Mouse (Mus musculus) hindbrain, postnatal 0 days (tissue): ENCODE data around the gene Tmem26. TPM values are rescaled to one million over a fixed set of nuclear protein-coding genes. Genes with fewer than 3 reads are reported as not detected.

Source experiments
- ATAC-seq: fragments of 200-750 bp; cut with Nextera tagmentation; 2 replicates; pipeline ENCODE4 v1.8.0; 2017; ENCODE audit warnings: mild to moderate bottlenecking, moderate TSS enrichment, moderate library complexity
- DNase-seq: peaks from one replicate; pipeline ENCODE4 v3.0.0-alpha.2; 2015; ENCODE audit warnings: low spot score
- H3K27ac ChIP-seq: fragments of 300-500 bp; sonication (generic); 2 replicates; pipeline ENCODE4 v1.5.1; 2014; ENCODE audit warnings: mild to moderate bottlenecking
- H3K27me3 ChIP-seq: fragments of 300-500 bp; sonication (generic); 2 replicates; pipeline ENCODE4 v1.6.1; 2014; ENCODE audit warnings: low read length, mixed read lengths; ENCODE audit not compliant: insufficient read depth
- H3K36me3 ChIP-seq: fragments of 300-500 bp; sonication (generic); 2 replicates; pipeline ENCODE4 v1.6.1; 2014; ENCODE audit warnings: low read length, mixed read lengths; ENCODE audit not compliant: insufficient read depth
- H3K4me1 ChIP-seq: fragments of 300-500 bp; sonication (generic); 2 replicates; pipeline ENCODE4 v1.6.1; 2014; ENCODE audit warnings: antibody characterized with exemption, low read length, mixed read lengths; ENCODE audit not compliant: insufficient read depth
- H3K4me2 ChIP-seq: fragments of 300-500 bp; sonication (generic); 2 replicates; pipeline ENCODE4 v1.6.1; 2014; ENCODE audit warnings: low read depth, mild to moderate bottlenecking, low read length, moderate library complexity, mixed read lengths
- H3K4me3 ChIP-seq: fragments of 300-500 bp; sonication (generic); 2 replicates; pipeline ENCODE4 v1.5.1; 2014; ENCODE audit warnings: low read length
- H3K9ac ChIP-seq: fragments of 300-500 bp; sonication (generic); replicated peaks from 2 replicates; pipeline ENCODE4 v1.6.1; 2014; ENCODE audit warnings: mild to moderate bottlenecking, low read length, moderate library complexity, mixed read lengths
- H3K9me3 ChIP-seq: fragments of 300-500 bp; sonication (generic); 2 replicates; pipeline ENCODE4 v1.6.1; 2016; ENCODE audit warnings: low read length, mixed read lengths
- CTCF ChIP-seq: IDR thresholded peaks from 2 replicates; pipeline ENCODE4 v1.5.1; 2016; ENCODE audit warnings: antibody characterized with exemption, control low read depth, low read depth
- WGBS: fragments of 180-500 bp; shearing (Covaris S2); extraction: QIAGEN DNeasy Blood & Tissue Kit; methylation state at CpG from one replicate; pipeline ENCODE4 v1.1.7; 2014; 5-methylcytosine and 5-hydroxymethylcytosine counted together
- polyA plus RNA-seq: library from polyadenylated mRNA; unstranded; fragments of >200 nt; fragmentation: Nextera tagmentation; extraction: Ambion mirVana; gene quantifications from 2 replicates; pipeline ENCODE4 v1.2.1, GENCODE M21; 2015
- total RNA-seq: library from RNA; depleted of rRNA; stranded (reverse); fragments of >200 nt; gene quantifications from 2 replicates; pipeline ENCODE4 v1.2.3, GENCODE M21; 2014

Gene Tmem26
- total and polyA plus RNA-seq, 2 experiments from 2014 or later: 4.7 to 6.6 TPM

DNA sequence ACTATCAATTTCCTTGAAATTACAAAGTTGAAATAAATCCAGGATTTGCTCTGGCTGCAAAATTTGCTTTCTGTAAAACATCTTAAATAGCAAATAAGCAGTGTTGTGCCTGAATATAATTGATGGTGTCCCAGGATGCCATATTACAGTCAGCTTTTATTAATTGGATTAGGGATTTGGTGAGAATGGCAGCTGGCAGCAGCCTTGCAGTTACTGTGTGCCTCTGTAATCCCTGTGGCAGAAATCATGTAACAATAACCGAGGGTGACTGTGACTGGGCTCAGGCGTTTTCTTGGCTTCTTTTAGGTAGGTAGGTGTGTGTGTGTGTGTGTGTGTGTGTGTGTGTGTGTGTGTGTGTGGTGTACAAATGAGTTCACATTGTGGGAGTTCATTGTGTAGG is 16.8 kb downstream of the Tmem26 start:
- Histone ChIP-seq H3K4me1 (no peaks in the 10 kb centered on the region), H3K9ac (no peak overlapping the region), H3K4me2 (no peak overlapping the region), H3K4me3 (no peak overlapping the region), H3K36me3 (no peaks in the 10 kb centered on the region), H3K9me3 (no peaks in the 10 kb centered on the region), H3K27ac (no peak overlapping the region), H3K27me3 (no peaks in the 10 kb centered on the region)
- ATAC-seq (no peak; the same call in 1 of the 2 replicates), DNase-seq (peak; percentile 31)
- TF ChIP-seq CTCF: no peak
- 44% methylated on average over 2 of the region's 2 CpGs for WGBS

DNA sequence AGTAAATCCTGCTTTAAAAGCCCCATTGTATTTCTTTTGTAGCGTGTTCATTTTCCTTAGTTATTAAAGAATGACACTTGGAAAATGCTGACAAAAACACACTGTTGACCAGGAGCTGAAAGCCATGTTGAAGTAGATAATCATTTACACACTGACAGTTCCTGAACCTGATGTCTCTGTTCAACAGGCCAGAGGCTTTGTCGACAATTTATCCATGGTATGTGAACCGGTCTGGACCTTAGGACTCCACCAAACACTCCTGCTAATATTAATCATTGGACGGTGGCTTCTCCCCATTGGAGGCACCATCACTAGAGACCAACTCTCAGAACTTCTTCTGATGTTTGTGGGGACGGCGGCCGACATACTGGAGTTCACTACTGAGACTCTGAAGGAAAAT is 27.5 kb downstream of the Tmem26 start:
- Histone ChIP-seq H3K4me3 (no peak overlapping the region), H3K27ac (no peak overlapping the region), H3K4me1 (no peaks in the 10 kb centered on the region), H3K36me3 (no peaks in the 10 kb centered on the region), H3K9ac (no peak overlapping the region), H3K27me3 (no peaks in the 10 kb centered on the region), H3K4me2 (no peak overlapping the region), H3K9me3 (no peaks in the 10 kb centered on the region)
- 76% methylated on average over 7 of the region's 7 CpGs for WGBS
- DNase-seq: no peak
- no peak for ATAC-seq
- TF ChIP-seq CTCF: no peak

GRCm38 (mm10) chr10:68759238-68759637 is 35.8 kb downstream of the Tmem26 start:
- no peak for ATAC-seq
- DNase-seq: peak; percentile 25
- no peak overlapping the region for H3K27ac ChIP-seq
- no peak overlapping the region for H3K9ac ChIP-seq
- H3K9me3 ChIP-seq: no peaks in the 10 kb centered on the region
- no peaks in the 10 kb centered on the region for H3K27me3 ChIP-seq
- H3K36me3 ChIP-seq: no peaks in the 10 kb centered on the region
- no peak overlapping the region for H3K4me3 ChIP-seq
- 51% methylated on average over 5 of the region's 5 CpGs for WGBS
- no peaks in the 10 kb centered on the region for H3K4me1 ChIP-seq
- no peak overlapping the region for H3K4me2 ChIP-seq
- TF ChIP-seq CTCF: peak; percentile 19; the same call in 1 of the 2 replicates

GRCm38 (mm10) chr10:68759789-68760188 is 36.3 kb downstream of the Tmem26 start:
- 43% methylated on average over 7 of the region's 7 CpGs for whole genome bisulfite sequencing
- Histone ChIP-seq H3K27me3 (no peaks in the 10 kb centered on the region), H3K9me3 (no peaks in the 10 kb centered on the region), H3K9ac (no peak overlapping the region), H3K27ac (no peak overlapping the region), H3K36me3 (no peaks in the 10 kb centered on the region), H3K4me3 (no peak overlapping the region), H3K4me2 (no peak overlapping the region), H3K4me1 (no peaks in the 10 kb centered on the region)
- no peak for TF ChIP-seq CTCF
- no peak for DNase-seq
- ATAC-seq: no peak

DNA sequence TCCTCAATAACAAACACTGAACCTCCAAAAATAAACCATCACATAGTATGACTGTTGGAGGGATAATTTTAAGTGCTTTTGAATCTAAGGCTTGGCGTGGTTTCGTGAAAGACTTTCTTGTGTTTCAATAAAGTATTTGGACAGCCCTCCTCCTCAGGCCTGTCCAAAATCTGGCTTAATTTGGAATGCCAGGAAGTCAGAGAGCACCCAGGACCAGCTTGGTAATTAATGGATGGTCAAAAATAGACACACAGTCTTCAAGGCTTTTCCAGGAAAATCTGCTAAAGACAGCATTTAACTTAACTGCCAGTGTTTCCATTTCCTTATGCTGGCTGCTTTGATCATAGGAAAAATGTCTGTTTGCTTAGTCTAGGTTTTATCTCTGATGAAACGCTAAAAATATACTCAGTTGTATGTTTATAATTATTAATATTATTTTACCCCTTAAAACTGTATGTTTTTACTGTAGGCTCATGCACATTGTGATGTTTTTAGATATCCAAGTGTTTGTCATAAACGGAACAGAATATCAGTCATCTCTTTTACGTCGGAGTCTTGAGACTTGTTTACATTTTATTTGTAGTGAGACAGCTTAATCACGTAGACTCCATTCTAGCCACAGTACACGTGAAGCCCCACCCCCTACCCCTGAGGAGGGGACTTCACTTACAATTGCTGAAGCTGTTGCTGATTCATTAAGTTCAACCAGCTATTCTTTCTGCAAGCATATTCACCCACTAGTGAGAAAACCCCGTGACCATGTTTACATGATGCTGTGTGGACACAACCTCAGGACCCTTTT is 57.8 kb downstream of the Tmem26 start:
- 79% methylated on average over 9 of the region's 9 CpGs for WGBS
- Histone ChIP-seq H3K4me3 (no peak overlapping the region), H3K4me1 (no peaks in the 10 kb centered on the region), H3K4me2 (no peak overlapping the region), H3K27ac (no peak overlapping the region), H3K9me3 (no peaks in the 10 kb centered on the region), H3K36me3 (no peaks in the 10 kb centered on the region), H3K27me3 (no peaks in the 10 kb centered on the region), H3K9ac (no peak overlapping the region)
- ATAC-seq: no peak
- no peak for TF ChIP-seq CTCF
- no peak for DNase-seq

GRCm38 (mm10) chr10:68782724-68783123 is 59.3 kb downstream of the Tmem26 start:
- no peak for TF ChIP-seq CTCF
- DNase-seq (no peak), ATAC-seq (no peak)
- no peaks in the 10 kb centered on the region for H3K9me3 ChIP-seq
- H3K9ac ChIP-seq: no peak overlapping the region
- H3K4me3 ChIP-seq: no peak overlapping the region
- no peaks in the 10 kb centered on the region for H3K36me3 ChIP-seq
- no peaks in the 10 kb centered on the region for H3K27me3 ChIP-seq
- no peak overlapping the region for H3K4me2 ChIP-seq
- 96% methylated on average over 6 of the region's 6 CpGs for WGBS
- no peaks in the 10 kb centered on the region for H3K4me1 ChIP-seq
- H3K27ac ChIP-seq: no peak overlapping the region

GRCm38 (mm10) chr10:68783856-68784255 is 60.4 kb downstream of the Tmem26 start:
- Histone ChIP-seq H3K9ac (no peak overlapping the region), H3K27ac (no peak overlapping the region), H3K9me3 (no peaks in the 10 kb centered on the region), H3K4me3 (no peak overlapping the region), H3K27me3 (no peaks in the 10 kb centered on the region), H3K4me1 (no peaks in the 10 kb centered on the region), H3K4me2 (no peak overlapping the region), H3K36me3 (no peaks in the 10 kb centered on the region)
- ATAC-seq (no peak), DNase-seq (no peak)
- 91% methylated on average over 2 of the region's 2 CpGs for WGBS
- TF ChIP-seq CTCF: no peak
